ENCODE assay signal across 33 mouse cellular contexts in genomic region chr7:127798591-127798990, GRCm38 (mm10). TPM values are rescaled to one million over a fixed set of nuclear protein-coding genes. Genes with fewer than 3 reads are reported as not detected.
DNase-seq lines count a peak whose midpoint lies in the region; ATAC-seq and TF ChIP-seq lines count a peak whose summit lies in the region.
"Had no signal": no experiment of that assay in that cellular context is flagged by ENCODE, and none has a peak within 500 bp of the region (broad histone marks: within the 10 kb centered on the region; RNA-seq: fewer than 3 reads in every experiment).

No protein-coding gene starts in this region.

- peaks cover 28% of the 10 kb centered on the region for H3K36me3 ChIP-seq in midbrain, embryonic 11.5 days (ENCODE audit: control insufficient read depth, insufficient read depth, low read length)
- H3K36me3 ChIP-seq in midbrain, embryonic 15.5 days (replicated peaks): peaks cover 50% of the 10 kb centered on the region

- peaks cover 4% of the 10 kb centered on the region for H3K4me1 ChIP-seq in midbrain, embryonic 11.5 days (ENCODE audit: control insufficient read depth, insufficient read depth, low read length)
- H3K4me1 ChIP-seq in midbrain, embryonic 15.5 days: peaks cover 9% of the 10 kb centered on the region
- peaks cover 6% of the 10 kb centered on the region for H3K4me1 ChIP-seq in lung, adult 2 months (ENCODE audit: control insufficient read depth, insufficient read depth, low read length)
- H3K4me1 ChIP-seq: neural tube, embryonic 12.5 days had no signal

- H3K4me2 ChIP-seq in midbrain, embryonic 11.5 days: no peak overlapping the region
- no peak overlapping the region for H3K4me2 ChIP-seq in midbrain, embryonic 15.5 days
- H3K4me2 ChIP-seq: embryonic facial prominence, embryonic 13.5 days; forebrain, embryonic 12.5 days; heart, embryonic 12.5 days; midbrain, embryonic 13.5 days; neural tube, embryonic 12.5 days had no signal

- no peak for ATAC-seq in midbrain, embryonic 11.5 days (ENCODE audit: low FRiP score)
- ATAC-seq in midbrain, embryonic 15.5 days (replicated peaks): no peak
- ATAC-seq: inflammation-experienced regulatory T-cells, adult 6 months; lung, postnatal 0 days; midbrain, embryonic 13.5 days had no signal

- H3K27me3 ChIP-seq in midbrain, embryonic 11.5 days (ENCODE audit: control insufficient read depth, insufficient read depth, low read length): no peaks in the 10 kb centered on the region
- H3K27me3 ChIP-seq in midbrain, embryonic 15.5 days (replicated peaks): no peaks in the 10 kb centered on the region
- H3K27me3 ChIP-seq: CH12.LX; embryonic facial prominence, embryonic 13.5 days; forebrain, embryonic 12.5 days; heart, embryonic 12.5 days; midbrain, embryonic 13.5 days; neural tube, embryonic 12.5 days had no signal

- TF ChIP-seq CTCF in lung, adult 2 months (IDR thresholded peaks at IDR 0.05; ENCODE audit: insufficient read depth, low read length): no peak

- no peak for TF ChIP-seq POLR2A in lung, adult 2 months (IDR thresholded peaks at IDR 0.05; ENCODE audit: borderline replicate concordance, extremely low read depth, low read depth, low read length)

- no peaks in the 10 kb centered on the region for H3K9me3 ChIP-seq in midbrain, embryonic 11.5 days (ENCODE audit: control insufficient read depth, low read length)
- H3K9me3 ChIP-seq in midbrain, embryonic 15.5 days: no peaks in the 10 kb centered on the region
- H3K9me3 ChIP-seq: embryonic facial prominence, embryonic 13.5 days; forebrain, embryonic 12.5 days; G1E; heart, embryonic 12.5 days; hindbrain, embryonic 10.5 days; midbrain, embryonic 13.5 days; neural tube, embryonic 12.5 days had no signal

- no peak overlapping the region for H3K9ac ChIP-seq in midbrain, embryonic 11.5 days (ENCODE audit: low read length)
- no peak overlapping the region for H3K9ac ChIP-seq in midbrain, embryonic 15.5 days
- H3K9ac ChIP-seq: embryonic facial prominence, embryonic 13.5 days; forebrain, embryonic 12.5 days; heart, embryonic 12.5 days; midbrain, embryonic 13.5 days; neural tube, embryonic 12.5 days had no signal

- H3K4me3 ChIP-seq in midbrain, embryonic 11.5 days (ENCODE audit: low read depth, low read length): no peak overlapping the region
- H3K4me3 ChIP-seq in midbrain, embryonic 15.5 days: no peak overlapping the region
- no peak overlapping the region for H3K4me3 ChIP-seq in lung, adult 2 months (replicated peaks; ENCODE audit: extremely low read depth, low read depth, low read length)
- H3K4me3 ChIP-seq: embryonic facial prominence, embryonic 13.5 days; erythroblast, embryonic 14.5 days; forebrain, embryonic 12.5 days; heart, embryonic 12.5 days; hindbrain, embryonic 10.5 days; midbrain, embryonic 13.5 days; neural tube, embryonic 12.5 days had no signal

- no peak overlapping the region for H3K27ac ChIP-seq in midbrain, embryonic 11.5 days (ENCODE audit: low read depth, low read length)
- no peak overlapping the region for H3K27ac ChIP-seq in midbrain, embryonic 15.5 days
- H3K27ac ChIP-seq: embryonic facial prominence, embryonic 13.5 days; forebrain, embryonic 12.5 days; hindbrain, embryonic 10.5 days; macrophage; midbrain, embryonic 13.5 days; neural tube, embryonic 12.5 days had no signal

- WGBS in midbrain, embryonic 11.5 days: 89% methylated on average over 4 of the region's 4 CpGs
- 90% methylated on average over 4 of the region's 4 CpGs for WGBS in midbrain, embryonic 15.5 days
- 89% methylated on average over 4 of the region's 4 CpGs for WGBS in lung, adult 2 months

- peak; percentile 80 for DNase-seq in midbrain, embryonic 11.5 days (ENCODE audit: low spot score, missing footprints)
- peak; percentile 97 for DNase-seq in cerebellum, adult 11-12 months
- DNase-seq in cerebellum, postnatal 10 days: peak; percentile 92 to 94
- DNase-seq in frontal cortex, adult 2 months (ENCODE audit: extremely low spot score in 1 of 2, low spot score in 1 of 2): no peak
- no peak for DNase-seq in layer of hippocampus, adult 9-10 months (ENCODE audit: low spot score)
- no peak for DNase-seq in lung, adult 2 months
- DNase-seq: adrenal gland, adult 8-10 months; B cell, adult 2 months; heart, adult 18-20 months; heart, postnatal 10 days; kidney, adult 18-20 months; kidney, postnatal 4 days; layer of hippocampus, adult 9-11 months; right cerebral cortex, postnatal 25 days; spleen, adult 18-20 months had no signal

RNA-seq across cellular contexts. Expression of gene Hsd3b7, which starts 1.8 kb away (rescaled TPM):
- polyA plus RNA-seq in midbrain, embryonic 11.5 days (2014; fragmentation: Nextera tagmentation; extraction: Ambion mirVana): 7.9 and 8.2 TPM in 2 replicates
- polyA plus RNA-seq in midbrain, embryonic 15.5 days (2015; fragmentation: Nextera tagmentation; extraction: Ambion mirVana): 8.9 and 10.2 TPM in 2 replicates
- 15.7 and 17.3 TPM in 2 replicates for polyA plus RNA-seq in frontal cortex, adult 2 months (2012; rRNA removed)
- polyA plus RNA-seq in lung, adult 2 months (2012; rRNA removed): 79.4 and 81.7 TPM in 2 replicates

RNA-seq across cellular contexts. Expression of gene Gm49388, which starts 13.2 kb away (rescaled TPM):
- not detected in 2 replicates for polyA plus RNA-seq in midbrain, embryonic 11.5 days (2014; fragmentation: Nextera tagmentation; extraction: Ambion mirVana)
- polyA plus RNA-seq in midbrain, embryonic 15.5 days (2015; fragmentation: Nextera tagmentation; extraction: Ambion mirVana): not detected in 2 replicates
- 0.06 TPM in 1 of 2 replicates, not detected in the other for polyA plus RNA-seq in frontal cortex, adult 2 months (2012; rRNA removed)
- polyA plus RNA-seq in lung, adult 2 months (2012; rRNA removed): not detected in 2 replicates
- polyA plus RNA-seq: embryonic facial prominence, embryonic 13.5 days; erythroblast, embryonic 14.5 days; forebrain, embryonic 12.5 days; heart, embryonic 12.5 days; hindbrain, embryonic 10.5 days; inflammation-experienced regulatory T-cells, adult 6 months; kidney, embryonic 16.5 days; limb, embryonic 11.5 days; liver, adult 2 months; liver, embryonic 16.5 days; lung, postnatal 0 days; midbrain, embryonic 13.5 days; neural tube, embryonic 12.5 days; testis, adult 2 months had no signal

RNA-seq across cellular contexts. Expression of gene Setd1a, which starts 22.1 kb away (rescaled TPM):
- polyA plus RNA-seq in midbrain, embryonic 11.5 days (2014; fragmentation: Nextera tagmentation; extraction: Ambion mirVana): 19.0 and 22.1 TPM in 2 replicates
- 21.5 and 21.6 TPM in 2 replicates for polyA plus RNA-seq in midbrain, embryonic 15.5 days (2015; fragmentation: Nextera tagmentation; extraction: Ambion mirVana)
- 20.2 and 21.8 TPM in 2 replicates for polyA plus RNA-seq in frontal cortex, adult 2 months (2012; rRNA removed)
- 10.8 and 15.6 TPM in 2 replicates for polyA plus RNA-seq in lung, adult 2 months (2012; rRNA removed)

RNA-seq across cellular contexts. Expression of gene Stx4a, which starts 25.5 kb away (rescaled TPM):
- 10.1 and 12.2 TPM in 2 replicates for polyA plus RNA-seq in midbrain, embryonic 11.5 days (2014; fragmentation: Nextera tagmentation; extraction: Ambion mirVana)
- polyA plus RNA-seq in midbrain, embryonic 15.5 days (2015; fragmentation: Nextera tagmentation; extraction: Ambion mirVana): 19.5 and 21.8 TPM in 2 replicates
- polyA plus RNA-seq in frontal cortex, adult 2 months (2012; rRNA removed): 121 and 127 TPM in 2 replicates
- 63.5 and 77.9 TPM in 2 replicates for polyA plus RNA-seq in lung, adult 2 months (2012; rRNA removed)

RNA-seq across cellular contexts. Expression of gene Stx1b, which starts 25.8 kb away (rescaled TPM):
- polyA plus RNA-seq in midbrain, embryonic 11.5 days (2014; fragmentation: Nextera tagmentation; extraction: Ambion mirVana): 6.9 and 8.4 TPM in 2 replicates
- polyA plus RNA-seq in midbrain, embryonic 15.5 days (2015; fragmentation: Nextera tagmentation; extraction: Ambion mirVana): 70.0 and 72.9 TPM in 2 replicates
- polyA plus RNA-seq in frontal cortex, adult 2 months (2012; rRNA removed): 374 and 443 TPM in 2 replicates
- 5.1 and 7.6 TPM in 2 replicates for polyA plus RNA-seq in lung, adult 2 months (2012; rRNA removed)

Comparison
In these comparisons a context has a peak if more than half of its experiments do, and no peak if none do; other contexts are left out.
1. DNase-seq: peak in midbrain, embryonic 11.5 days (single experiment), cerebellum, adult 11-12 months (single experiment) and cerebellum, postnatal 10 days (2 of 2); none in frontal cortex, adult 2 months (0 of 2), layer of hippocampus, adult 9-10 months (single experiment) and lung, adult 2 months (single experiment).